Mouse (Mus musculus) liver, embryonic 12.5 days (tissue): ENCODE measurements around the gene Hist1h2ac. TPM values are rescaled to one million over a fixed set of nuclear protein-coding genes. Genes with fewer than 3 reads are reported as not detected.

ENCODE experiments used
- ATAC-seq: fragments of 200-750 bp; cut with Nextera tagmentation; 2 replicates; pipeline ENCODE4 v1.8.0; 2017; ENCODE audit warnings: moderate number of reproducible peaks, mild to moderate bottlenecking, moderate library complexity
- H3K27ac ChIP-seq: fragments of 300-500 bp; sonication (generic); 2 replicates; pipeline ENCODE4 v1.5.1; 2016; ENCODE audit warnings: mild to moderate bottlenecking
- H3K27me3 ChIP-seq: fragments of 300-500 bp; sonication (generic); replicated peaks from 2 replicates; pipeline ENCODE4 v1.6.1; 2016; ENCODE audit warnings: mild to moderate bottlenecking, moderate library complexity
- H3K36me3 ChIP-seq: fragments of 300-500 bp; sonication (generic); 2 replicates; pipeline ENCODE4 v1.6.1; 2016; ENCODE audit warnings: mild to moderate bottlenecking, moderate library complexity
- H3K4me1 ChIP-seq: fragments of 300-500 bp; sonication (generic); 2 replicates; pipeline ENCODE4 v1.6.1; 2016
- H3K4me2 ChIP-seq: fragments of 300-500 bp; sonication (generic); 2 replicates; pipeline ENCODE4 v1.6.1; 2016; ENCODE audit warnings: mild to moderate bottlenecking, moderate library complexity
- H3K4me3 ChIP-seq: fragments of 300-500 bp; sonication (generic); 2 replicates; pipeline ENCODE4 v1.5.1; 2016; ENCODE audit warnings: mild to moderate bottlenecking, moderate library complexity
- H3K9ac ChIP-seq: fragments of 300-500 bp; sonication (generic); 2 replicates; pipeline ENCODE4 v1.6.1; 2016; ENCODE audit warnings: mild to moderate bottlenecking, moderate library complexity
- H3K9me3 ChIP-seq: fragments of 300-500 bp; sonication (generic); replicated peaks from 2 replicates; pipeline ENCODE4 v1.6.1; 2016; ENCODE audit warnings: mild to moderate bottlenecking, moderate library complexity
- WGBS: fragments of 180-500 bp; shearing (Covaris S2); methylation state at CpG from one replicate; pipeline ENCODE4 v1.1.7; 2016; ENCODE audit not compliant: insufficient replicate concordance; 5-methylcytosine and 5-hydroxymethylcytosine counted together
- polyA plus RNA-seq: library from polyadenylated mRNA; unstranded; fragments of >200 nt; fragmentation: Nextera tagmentation; extraction: Ambion mirVana; gene quantifications from 2 replicates; pipeline ENCODE4 v1.2.1, GENCODE M21; 2016

Hist1h2ac gene
- polyA plus RNA-seq, 1 experiment from 2014 or later, result 0.91 TPM

GRCm38 (mm10) chr13:23698996-23699395 is 15.2 kb upstream of the Hist1h2ac start:
- no peaks in the 10 kb centered on the region for H3K27me3 ChIP-seq
- H3K4me1 ChIP-seq, result peaks cover 48% of the 10 kb centered on the region
- no peak for ATAC-seq
- H3K36me3 ChIP-seq, result no peaks in the 10 kb centered on the region
- H3K4me2 ChIP-seq, result peak overlapping the region; percentile 65
- H3K4me3 ChIP-seq, result peak overlapping the region; percentile 54; the same call in 1 of the 2 replicates
- no peaks in the 10 kb centered on the region for H3K9me3 ChIP-seq
- WGBS, result 70% methylated on average over 6 of the region's 6 CpGs
- H3K27ac ChIP-seq, result peak overlapping the region; percentile 100
- H3K9ac ChIP-seq, result peak overlapping the region; percentile 58

- H3K36me3 ChIP-seq, result no peaks in the 10 kb centered on the region
- ATAC-seq, result peak; percentile 91
- H3K4me3 ChIP-seq, result peak within 1 kb of the TSS; percentile 54
Observed at GRCm38 (mm10) chr13:23698300-23698693, 14.5 kb upstream of the Hist1h2ac start, which contains the start of gene Hist1h4c. Gene Hist1h4c (minus strand): TSS chr13:23698454.

GRCm38 (mm10) chr13:23697491-23698299 is 13.9 kb upstream of the Hist1h2ac start:
- Histone ChIP-seq H3K27me3 (no peaks in the 10 kb centered on the region), H3K4me3 (peak overlapping the region; percentile 54), H3K4me2 (peak overlapping the region; percentile 65), H3K9me3 (no peaks in the 10 kb centered on the region), H3K4me1 (peaks cover 43% of the 10 kb centered on the region), H3K36me3 (no peaks in the 10 kb centered on the region), H3K9ac (peak overlapping the region; percentile 79), H3K27ac (peak overlapping the region; percentile 100)
- WGBS, result 1% methylated on average over 29 of the region's 32 CpGs
- peak; percentile 74 for ATAC-seq

More at GRCm38 (mm10) chr13:23698300-23698693, 14.5 kb upstream of the Hist1h2ac start, which contains the start of gene Hist1h4c:
- WGBS, result under 1% methylated on average over 20 of the region's 22 CpGs
- Histone ChIP-seq H3K4me1 (peaks cover 48% of the 10 kb centered on the region), H3K4me2 (peak within 1 kb of the TSS; percentile 65), H3K27ac (peak within 1 kb of the TSS; percentile 100), H3K9ac (peak within 1 kb of the TSS; percentile 79), H3K9me3 (no peaks in the 10 kb centered on the region), H3K27me3 (no peaks in the 10 kb centered on the region)

GRCm38 (mm10) chr13:23696061-23696474 is 12.3 kb upstream of the Hist1h2ac start:
- H3K4me1 ChIP-seq, result peaks cover 40% of the 10 kb centered on the region
- ATAC-seq, result no peak
- H3K4me2 ChIP-seq, result peak overlapping the region; percentile 65
- no peaks in the 10 kb centered on the region for H3K36me3 ChIP-seq
- H3K27me3 ChIP-seq, result no peaks in the 10 kb centered on the region
- peak overlapping the region; percentile 14 for H3K4me3 ChIP-seq
- H3K9me3 ChIP-seq, result no peaks in the 10 kb centered on the region
- peak overlapping the region; percentile 79 for H3K9ac ChIP-seq
- H3K27ac ChIP-seq, result peak overlapping the region; percentile 100
- 26% methylated on average over 15 of the region's 15 CpGs for WGBS

- Histone ChIP-seq H3K27ac (peak within 1 kb of the TSS; percentile 100), H3K36me3 (peaks cover 3% of the 10 kb centered on the region; the same call in 1 of the 2 replicates), H3K9me3 (no peaks in the 10 kb centered on the region), H3K4me2 (peak within 1 kb of the TSS; percentile 65), H3K27me3 (no peaks in the 10 kb centered on the region), H3K4me3 (peak within 1 kb of the TSS; percentile 14), H3K9ac (peak within 1 kb of the TSS; percentile 79), H3K4me1 (peaks cover 40% of the 10 kb centered on the region)
- no peak for ATAC-seq
- 52% methylated on average over 13 of the region's 13 CpGs for WGBS
Observed at GRCm38 (mm10) chr13:23695514-23695913, 11.8 kb upstream of the Hist1h2ac start, which contains the start of gene Hist1h1t. Gene Hist1h1t (plus strand): TSS chr13:23695814.

GRCm38 (mm10) chr13:23694956-23695355 is 11.2 kb upstream of the Hist1h2ac start:
- Histone ChIP-seq H3K9me3 (no peaks in the 10 kb centered on the region), H3K4me2 (0 out of 2 replicates have a peak overlapping the region, but pooled peaks have one; percentile 65), H3K9ac (no peak overlapping the region), H3K4me1 (peaks cover 40% of the 10 kb centered on the region), H3K36me3 (peaks cover 4% of the 10 kb centered on the region; the same call in 1 of the 2 replicates), H3K4me3 (no peak overlapping the region), H3K27ac (no peak overlapping the region), H3K27me3 (no peaks in the 10 kb centered on the region)
- ATAC-seq, result no peak
- 81% methylated on average over 9 of the region's 9 CpGs for WGBS

- peaks cover 44% of the 10 kb centered on the region for H3K4me1 ChIP-seq
- H3K4me2 ChIP-seq, result no peak overlapping the region
- no peak for ATAC-seq
- WGBS, result 79% methylated on average over 6 of the region's 6 CpGs
- no peak overlapping the region for H3K4me3 ChIP-seq
- H3K9ac ChIP-seq, result no peak overlapping the region
- H3K27ac ChIP-seq, result 0 out of 2 replicates have a peak overlapping the region, but pooled peaks have one; percentile 8
- H3K9me3 ChIP-seq, result no peaks in the 10 kb centered on the region
- H3K36me3 ChIP-seq, result peaks cover 4% of the 10 kb centered on the region; the same call in 1 of the 2 replicates
- H3K27me3 ChIP-seq, result no peaks in the 10 kb centered on the region
Observed at GRCm38 (mm10) chr13:23693856-23694440, 10.2 kb upstream of the Hist1h2ac start.

GRCm38 (mm10) chr13:23689459-23689858 is 5.7 kb upstream of the Hist1h2ac start:
- H3K36me3 ChIP-seq, result peaks cover 4% of the 10 kb centered on the region; the same call in 1 of the 2 replicates
- H3K9ac ChIP-seq, result peak overlapping the region; percentile 1; the same call in 1 of the 2 replicates
- H3K9me3 ChIP-seq, result no peaks in the 10 kb centered on the region
- no peak overlapping the region for H3K4me2 ChIP-seq
- no peak overlapping the region for H3K4me3 ChIP-seq
- WGBS, result 19% methylated on average over 2 of the region's 2 CpGs
- H3K27ac ChIP-seq, result no peak overlapping the region
- ATAC-seq, result no peak
- H3K27me3 ChIP-seq, result no peaks in the 10 kb centered on the region
- H3K4me1 ChIP-seq, result peaks cover 45% of the 10 kb centered on the region

- no peak overlapping the region for H3K27ac ChIP-seq
- H3K9me3 ChIP-seq, result no peaks in the 10 kb centered on the region
- no peaks in the 10 kb centered on the region for H3K27me3 ChIP-seq
- 93% methylated on average over 2 of the region's 2 CpGs for whole genome bisulfite sequencing
- H3K9ac ChIP-seq, result peak overlapping the region; percentile 27
- peaks cover 4% of the 10 kb centered on the region; the same call in 1 of the 2 replicates for H3K36me3 ChIP-seq
- no peak for ATAC-seq
- peaks cover 45% of the 10 kb centered on the region for H3K4me1 ChIP-seq
- 0 out of 2 replicates have a peak overlapping the region, but pooled peaks have one; percentile 7 for H3K4me2 ChIP-seq
- H3K4me3 ChIP-seq, result no peak overlapping the region
Observed at GRCm38 (mm10) chr13:23688956-23689355, 5.2 kb upstream of the Hist1h2ac start.

- Histone ChIP-seq H3K9me3 (no peaks in the 10 kb centered on the region), H3K9ac (peak overlapping the region; percentile 29; the same call in 1 of the 2 replicates), H3K27ac (peak overlapping the region; percentile 48; the same call in 1 of the 2 replicates), H3K4me2 (peak overlapping the region; percentile 29; the same call in 1 of the 2 replicates), H3K4me3 (no peak overlapping the region), H3K4me1 (peaks cover 47% of the 10 kb centered on the region), H3K36me3 (peaks cover 4% of the 10 kb centered on the region; the same call in 1 of the 2 replicates), H3K27me3 (no peaks in the 10 kb centered on the region)
- WGBS, result 86% methylated on average over 7 of the region's 7 CpGs
- no peak for ATAC-seq
Observed at GRCm38 (mm10) chr13:23687907-23688306, 4.2 kb upstream of the Hist1h2ac start.

GRCm38 (mm10) chr13:23687181-23687580 is 3.4 kb upstream of the Hist1h2ac start:
- ATAC-seq, result no peak
- peaks cover 55% of the 10 kb centered on the region for H3K4me1 ChIP-seq
- peaks cover 4% of the 10 kb centered on the region; the same call in 1 of the 2 replicates for H3K36me3 ChIP-seq
- H3K27ac ChIP-seq, result no peak overlapping the region
- H3K4me2 ChIP-seq, result peak overlapping the region; percentile 40
- H3K9ac ChIP-seq, result peak overlapping the region; percentile 39
- H3K9me3 ChIP-seq, result no peaks in the 10 kb centered on the region
- peak overlapping the region; percentile 9 for H3K4me3 ChIP-seq
- H3K27me3 ChIP-seq, result no peaks in the 10 kb centered on the region
- 79% methylated on average over 4 of the region's 4 CpGs for WGBS
